Mouse (Mus musculus): ENCODE measurements around the gene Rnaset2b. TPM values are rescaled to one million over a fixed set of nuclear protein-coding genes. Genes with fewer than 3 reads are reported as not detected.
"Not testable (repeated sequence)": the region's sequence is repeated elsewhere in the genome, so short reads cannot be mapped to it uniquely, and the experiment has no call there.

Rnaset2b gene
- total RNA-seq, 2 experiments from 2014 or later = 419 to 423 TPM

GRCm38 (mm10) chr17:6979380-6979779 is 8.9 kb downstream of the Rnaset2b start:
- not testable (repeated sequence) for DNase-seq (ENCODE audit: low spot score in 2 of 2)

GRCm38 (mm10) chr17:6980144-6980543 is 9.7 kb downstream of the Rnaset2b start:
- not testable (repeated sequence) for DNase-seq (ENCODE audit: low spot score in 2 of 2)

- not testable (repeated sequence) for DNase-seq (ENCODE audit: low spot score in 2 of 2)
These were observed 15.7 kb downstream of the Rnaset2b start for GRCm38 (mm10) chr17:6986118-6986517.

- DNase-seq (ENCODE audit: low spot score in 2 of 2) = not testable (repeated sequence)
These were observed 25.1 kb downstream of the Rnaset2b start for GRCm38 (mm10) chr17:6995504-6995903.

GRCm38 (mm10) chr17:6996826-6997225 is 26.4 kb downstream of the Rnaset2b start:
- DNase-seq (ENCODE audit: low spot score in 2 of 2) = not testable (repeated sequence)

GRCm38 (mm10) chr17:6997778-6998490 is 27.5 kb downstream of the Rnaset2b start:
- DNase-seq (ENCODE audit: low spot score in 2 of 2) = not testable (repeated sequence)

GRCm38 (mm10) chr17:7001790-7002585 is 31.6 kb downstream of the Rnaset2b start:
- DNase-seq (ENCODE audit: low spot score in 2 of 2) = not testable (repeated sequence)

GRCm38 (mm10) chr17:7003392-7003791 is 33.0 kb downstream of the Rnaset2b start:
- DNase-seq (ENCODE audit: low spot score in 2 of 2) = not testable (repeated sequence)

- DNase-seq (ENCODE audit: low spot score in 2 of 2) = not testable (repeated sequence)
These were observed 35.2 kb downstream of the Rnaset2b start for GRCm38 (mm10) chr17:7005646-7006045.

GRCm38 (mm10) chr17:7008885-7009284 is 38.5 kb downstream of the Rnaset2b start:
- DNase-seq (ENCODE audit: low spot score in 2 of 2) = not testable (repeated sequence)

- not testable (repeated sequence) for DNase-seq (ENCODE audit: low spot score in 2 of 2)
These were observed 39.0 kb downstream of the Rnaset2b start for GRCm38 (mm10) chr17:7009440-7009839.

GRCm38 (mm10) chr17:7009901-7010300 is 39.5 kb downstream of the Rnaset2b start:
- DNase-seq (ENCODE audit: low spot score in 2 of 2) = not testable (repeated sequence)

GRCm38 (mm10) chr17:7014190-7014589 is 43.8 kb downstream of the Rnaset2b start:
- not testable (repeated sequence) for DNase-seq (ENCODE audit: low spot score in 2 of 2)

GRCm38 (mm10) chr17:7025257-7025656 is 54.8 kb downstream of the Rnaset2b start, which contains the start of gene Gm1604a:
Gene Gm1604a (plus strand): TSS chr17:7025568.
- DNase-seq (ENCODE audit: low spot score in 2 of 2) = not testable (repeated sequence)

- DNase-seq (ENCODE audit: low spot score in 2 of 2) = not testable (repeated sequence)
These were observed 55.4 kb downstream of the Rnaset2b start for GRCm38 (mm10) chr17:7025764-7026346.

- not testable (repeated sequence) for DNase-seq (ENCODE audit: low spot score in 2 of 2)
These were observed 59.8 kb downstream of the Rnaset2b start for GRCm38 (mm10) chr17:7030204-7030603.

GRCm38 (mm10) chr17:7030622-7031174 is 60.3 kb downstream of the Rnaset2b start:
- not testable (repeated sequence) for DNase-seq (ENCODE audit: low spot score in 2 of 2)

- not testable (repeated sequence) for DNase-seq (ENCODE audit: low spot score in 2 of 2)
These were observed 63.0 kb downstream of the Rnaset2b start for GRCm38 (mm10) chr17:7033192-7034166.
